Mouse (Mus musculus) lung, postnatal 10 days (tissue): ENCODE data around the gene Tnp1.

ENCODE experiments used
- DNase-seq: peaks from one replicate; pipeline ENCODE4 v3.0.0; 2021

Gene Tnp1

DNA sequence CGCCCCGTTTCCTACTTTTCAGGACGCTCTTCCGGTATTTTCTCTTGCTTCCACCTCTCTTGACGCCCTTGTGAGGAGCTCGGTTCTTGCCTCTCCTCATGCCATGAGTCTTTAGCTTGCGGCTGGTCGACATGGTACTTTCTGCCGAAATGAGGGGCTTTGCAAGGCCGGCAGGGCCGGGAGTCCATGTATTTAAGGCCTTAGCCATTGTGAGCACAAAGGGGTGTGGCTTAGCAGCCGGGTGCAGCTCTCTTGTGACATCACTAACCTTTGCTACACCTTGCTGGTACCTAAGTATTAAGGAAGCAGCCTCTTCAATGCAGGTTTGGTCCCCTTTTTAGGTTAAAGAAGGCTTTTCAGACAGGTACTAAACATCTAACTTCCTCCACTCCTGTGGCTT lies at the start of gene Tnp1:
Gene Tnp1, minus strand, starts transcription at position 179 of the 400 bp plus-strand sequence.
- no peak for DNase-seq

DNA sequence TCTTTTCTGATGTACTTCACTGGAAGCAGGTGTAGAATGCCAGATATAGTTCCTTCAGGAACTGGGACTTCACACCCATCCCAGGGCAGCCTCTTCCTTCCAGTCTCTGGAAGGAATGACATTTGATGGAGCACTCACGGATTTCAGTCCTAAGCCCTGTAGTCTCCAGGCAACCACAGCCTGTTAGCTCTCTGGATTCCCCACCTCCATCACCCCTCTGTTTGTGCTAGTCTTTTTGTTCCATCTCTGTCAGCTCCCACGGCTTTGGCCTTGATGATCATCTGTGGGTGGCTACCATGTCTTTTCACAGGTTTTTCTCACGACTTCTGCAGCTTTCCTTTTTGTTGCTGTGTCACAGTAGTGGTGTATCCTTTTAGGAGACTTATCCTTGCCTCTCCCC lies 48.6 kb upstream of the Tnp1 start:
- DNase-seq: no peak

DNA sequence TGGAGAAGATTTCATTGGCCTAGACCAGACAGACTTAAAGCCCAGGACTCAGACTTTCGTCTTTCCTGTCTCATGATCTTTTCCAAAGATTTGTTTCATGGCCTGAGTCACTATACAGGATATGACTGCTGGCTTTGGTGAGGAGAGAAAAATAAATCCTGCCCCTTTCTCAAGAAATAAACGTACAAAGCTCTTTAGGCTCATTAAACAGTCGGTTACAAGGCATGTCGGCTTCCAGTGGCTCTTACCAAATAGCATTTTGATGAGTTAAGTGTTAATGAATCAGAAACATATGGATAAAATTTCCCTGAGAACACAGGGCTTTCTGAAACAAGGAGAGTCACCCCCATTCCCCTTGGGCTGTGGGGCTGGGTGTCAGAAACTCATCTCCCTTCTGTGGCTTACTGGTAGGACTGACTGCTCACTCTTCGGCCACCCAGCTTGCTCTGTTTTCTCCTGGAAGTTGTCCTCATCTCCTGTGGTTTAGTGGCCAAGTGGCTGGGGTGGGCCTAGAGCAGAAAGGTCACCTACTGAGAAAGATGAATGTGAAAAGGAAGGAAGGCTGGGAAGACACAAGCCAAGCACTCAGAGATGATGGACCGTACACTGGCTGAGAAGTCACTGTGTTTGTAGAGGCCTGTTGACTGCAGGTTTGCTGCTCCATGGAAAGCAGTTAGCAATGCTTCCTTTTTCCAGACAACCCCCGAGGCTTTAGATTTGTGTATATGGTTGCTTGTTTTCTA lies 46.0 kb upstream of the Tnp1 start:
- no peak for DNase-seq

DNA sequence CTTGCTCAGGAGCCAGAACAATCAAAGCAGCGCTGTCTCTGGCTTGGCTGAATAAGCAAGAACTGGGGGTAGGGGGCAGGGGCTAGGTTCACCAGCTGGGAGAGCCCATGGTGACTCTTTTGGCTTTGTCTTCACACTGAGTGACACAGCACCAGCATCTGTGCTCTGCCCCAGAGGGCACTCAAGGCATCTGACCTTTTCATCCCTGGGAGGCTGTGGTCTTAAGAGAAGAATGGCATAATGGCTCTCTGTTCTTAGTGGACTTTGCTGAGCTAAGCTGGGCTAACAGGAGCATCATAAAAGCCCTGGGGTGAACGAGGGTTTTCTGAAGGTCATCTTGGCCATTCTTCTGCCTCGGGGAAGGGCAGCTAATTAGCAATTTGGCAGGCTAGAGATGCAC lies 44.6 kb upstream of the Tnp1 start:
- no peak for DNase-seq

DNA sequence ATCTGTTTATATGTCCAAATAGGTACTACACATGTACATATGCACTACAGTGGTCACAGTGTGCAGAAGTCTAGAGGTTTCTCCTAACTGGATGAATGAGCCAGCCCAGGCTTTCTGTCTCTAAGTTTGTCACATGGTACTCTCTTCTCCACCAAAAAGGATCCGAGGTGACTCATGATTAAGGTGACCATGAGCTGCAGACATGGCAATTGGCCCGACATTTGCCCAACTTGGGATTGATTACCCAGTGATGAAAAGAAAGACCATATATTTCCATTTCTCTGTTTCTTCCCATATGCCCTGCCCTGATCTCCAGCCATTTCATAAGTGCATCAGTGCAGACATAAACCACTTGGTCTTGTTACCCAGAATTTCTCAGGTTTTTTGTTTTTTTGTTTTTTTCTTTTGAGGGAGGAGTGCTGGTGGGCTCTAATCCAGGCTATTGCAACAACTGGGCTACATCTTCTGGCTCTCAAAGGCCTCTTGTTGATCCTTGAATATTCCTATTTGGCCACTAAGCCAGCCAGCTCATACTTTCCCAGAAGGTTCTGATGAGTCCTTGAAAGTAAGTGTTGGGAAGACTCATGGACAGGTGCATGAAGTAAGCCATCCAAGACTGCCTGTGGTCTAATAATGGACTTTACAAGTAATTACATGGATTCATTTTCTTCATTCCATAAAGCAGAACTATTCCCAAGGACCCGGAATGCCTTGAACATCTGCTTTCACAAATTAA lies 40.7 kb upstream of the Tnp1 start:
- DNase-seq: no peak

DNA sequence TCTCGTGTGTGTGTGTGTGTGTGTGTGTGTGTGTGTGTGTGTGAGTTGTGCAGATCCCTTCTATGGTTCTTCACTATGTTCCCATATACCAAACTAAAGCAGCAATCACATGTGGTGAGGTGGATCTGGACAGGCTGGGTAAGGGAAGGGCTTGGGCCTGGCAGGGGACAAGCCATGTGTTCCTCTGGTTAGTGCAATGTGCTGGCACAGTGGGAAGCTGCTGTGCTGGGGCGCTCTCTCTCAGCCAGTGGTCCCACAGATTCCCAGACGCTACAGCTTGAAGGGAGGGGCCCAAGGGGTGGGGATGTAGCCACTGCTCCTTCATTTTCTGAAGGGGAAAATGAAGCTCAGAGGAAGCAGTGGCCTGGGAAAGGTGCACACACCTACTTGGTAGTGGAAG lies 40.1 kb upstream of the Tnp1 start:
- no peak for DNase-seq

DNA sequence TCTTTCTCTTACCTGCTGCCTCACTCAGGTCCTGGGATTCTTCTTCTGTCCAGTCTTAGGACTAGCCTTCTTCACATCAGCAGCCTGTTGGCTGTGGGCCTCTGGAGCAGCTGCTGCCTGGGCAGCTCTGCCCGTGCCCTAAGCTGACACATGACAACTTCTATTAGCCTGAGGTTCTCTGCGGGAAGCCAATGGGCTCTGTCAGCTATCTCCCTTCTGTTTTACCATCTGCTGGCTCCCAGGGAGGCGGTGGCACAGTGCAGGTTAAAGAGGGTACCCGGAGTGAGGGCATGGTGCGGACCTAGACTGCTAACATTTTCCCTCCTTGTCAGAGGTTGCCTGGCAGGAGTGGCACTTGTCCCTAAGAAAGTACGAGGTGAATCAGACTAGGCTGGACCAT lies 39.5 kb upstream of the Tnp1 start:
- DNase-seq: no peak

DNA sequence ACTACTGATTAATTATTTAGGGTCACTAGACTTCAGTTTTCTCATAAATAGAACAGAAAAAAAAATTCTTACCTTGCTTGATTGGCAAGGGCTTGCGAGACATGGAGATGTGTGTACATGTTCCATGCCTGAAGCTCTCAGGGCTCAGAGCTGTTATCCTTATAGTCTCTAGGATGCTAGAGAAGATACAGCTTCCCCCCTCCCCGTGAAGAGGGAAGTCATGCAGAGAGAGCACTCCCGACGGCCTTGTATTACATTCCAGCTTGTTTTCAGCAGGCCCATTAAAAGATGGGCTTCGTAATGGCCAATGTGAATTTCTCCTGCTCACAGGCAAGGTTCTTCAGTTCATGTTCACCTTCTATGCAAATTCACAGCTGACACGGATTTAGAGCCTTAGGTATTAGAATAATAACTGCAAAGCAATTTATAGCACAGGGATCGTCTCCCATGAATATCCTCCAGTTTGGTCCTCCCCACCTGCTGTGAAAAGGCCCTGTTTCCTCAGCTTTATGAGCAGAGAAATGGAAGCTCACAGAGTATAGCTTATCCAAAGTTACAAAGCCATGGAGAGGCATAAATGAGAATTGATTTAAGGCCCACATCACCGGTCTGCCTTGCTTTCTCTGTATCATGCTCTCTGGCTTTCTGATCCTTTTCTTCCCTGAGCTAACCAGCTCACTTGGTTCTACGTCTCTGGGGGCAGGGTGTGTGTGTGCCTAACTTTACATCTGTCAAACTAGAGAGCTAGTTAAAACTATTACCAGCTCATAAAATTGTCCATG lies 38.0 kb upstream of the Tnp1 start:
- DNase-seq: no peak

DNA sequence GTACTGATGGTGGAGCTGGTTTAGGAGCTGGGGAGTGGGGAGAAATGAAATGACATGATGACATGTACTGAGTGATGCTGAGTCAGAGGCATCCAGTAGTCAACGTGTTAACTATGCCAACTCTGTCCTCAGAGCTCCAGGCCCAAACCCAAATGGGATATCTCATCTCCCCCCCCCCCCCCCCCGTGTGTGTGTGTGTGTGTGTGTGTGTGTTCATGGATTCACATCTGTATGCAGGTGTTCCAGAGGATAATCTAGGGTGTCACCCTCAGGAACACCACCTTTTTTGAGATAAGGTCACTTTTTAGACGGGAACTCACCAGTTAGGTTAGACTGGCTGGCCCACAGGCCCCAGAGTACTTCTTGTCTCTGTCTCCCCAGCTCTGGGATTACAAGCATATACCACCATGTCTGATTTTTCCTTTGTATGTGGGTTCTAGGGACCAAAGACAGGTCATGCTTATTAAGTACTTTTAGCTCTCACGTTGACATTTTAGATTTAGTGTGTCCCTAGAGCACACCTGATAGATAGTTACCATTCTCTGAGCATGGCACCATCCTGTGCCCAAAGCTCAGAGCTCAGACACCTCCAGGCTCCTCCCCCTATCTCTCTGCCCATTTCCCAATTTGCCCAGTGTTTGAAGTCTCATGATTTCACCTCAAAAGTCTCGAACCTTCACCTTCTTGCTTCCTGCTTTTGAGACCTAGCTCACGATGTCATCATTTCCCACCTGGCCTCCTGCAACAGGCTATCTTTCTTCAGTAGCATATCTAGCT lies 31.4 kb upstream of the Tnp1 start:
- no peak for DNase-seq

DNA sequence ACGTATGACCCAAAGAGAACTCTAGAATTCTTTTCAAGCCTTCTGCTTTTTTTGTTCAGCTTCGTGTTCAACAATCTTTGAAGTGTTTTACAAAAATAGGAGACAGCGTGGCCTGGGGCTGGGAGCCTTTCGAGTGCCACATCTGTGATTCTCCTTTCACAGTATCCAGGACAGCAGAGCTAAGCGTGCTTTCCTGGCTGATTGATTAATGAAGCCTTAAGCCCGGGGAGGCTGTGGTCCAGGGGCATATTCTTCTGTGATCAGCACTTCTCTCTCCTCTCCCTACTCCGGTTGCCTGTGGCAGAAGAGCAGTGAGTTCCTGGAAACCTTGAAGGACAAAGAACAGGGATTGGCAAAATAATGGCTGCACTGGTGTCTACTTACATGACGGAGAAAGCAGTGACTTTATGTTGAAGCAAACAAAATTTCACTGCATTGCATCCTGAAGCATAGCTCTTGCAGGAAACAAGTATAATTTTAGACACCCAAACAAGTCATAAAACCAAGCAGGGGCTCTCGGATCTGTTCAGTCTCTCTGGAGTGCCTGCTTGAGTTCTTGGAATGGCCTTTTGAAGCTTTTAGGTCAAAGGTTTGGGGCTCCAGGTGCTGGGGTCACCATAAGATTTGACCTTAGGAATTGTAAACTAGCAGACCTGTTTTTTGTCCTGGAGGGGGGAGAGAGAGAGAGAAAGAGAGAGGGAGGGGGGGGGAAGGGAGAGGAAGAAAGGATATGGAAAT lies 30.4 kb upstream of the Tnp1 start:
- no peak for DNase-seq

DNA sequence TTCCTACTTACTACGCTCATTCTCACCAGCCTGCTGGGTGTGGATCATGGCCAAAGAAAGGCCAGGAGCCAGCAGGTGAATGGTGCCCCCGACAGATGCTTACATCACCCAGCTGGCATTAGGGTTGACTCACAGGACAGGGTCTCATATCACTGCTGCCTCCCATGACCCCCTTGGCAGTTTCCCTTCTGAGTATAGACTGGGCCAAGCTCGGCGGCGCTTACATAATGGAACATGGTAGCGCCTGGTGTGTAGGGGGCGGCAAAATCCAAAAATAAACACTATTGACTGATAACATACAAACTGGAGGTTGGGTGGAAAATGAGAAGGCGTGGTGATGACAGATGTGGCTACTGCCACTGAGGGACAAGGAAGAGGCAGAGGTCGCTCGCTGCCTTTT lies 28.0 kb upstream of the Tnp1 start:
- peak; percentile 8 for DNase-seq

DNA sequence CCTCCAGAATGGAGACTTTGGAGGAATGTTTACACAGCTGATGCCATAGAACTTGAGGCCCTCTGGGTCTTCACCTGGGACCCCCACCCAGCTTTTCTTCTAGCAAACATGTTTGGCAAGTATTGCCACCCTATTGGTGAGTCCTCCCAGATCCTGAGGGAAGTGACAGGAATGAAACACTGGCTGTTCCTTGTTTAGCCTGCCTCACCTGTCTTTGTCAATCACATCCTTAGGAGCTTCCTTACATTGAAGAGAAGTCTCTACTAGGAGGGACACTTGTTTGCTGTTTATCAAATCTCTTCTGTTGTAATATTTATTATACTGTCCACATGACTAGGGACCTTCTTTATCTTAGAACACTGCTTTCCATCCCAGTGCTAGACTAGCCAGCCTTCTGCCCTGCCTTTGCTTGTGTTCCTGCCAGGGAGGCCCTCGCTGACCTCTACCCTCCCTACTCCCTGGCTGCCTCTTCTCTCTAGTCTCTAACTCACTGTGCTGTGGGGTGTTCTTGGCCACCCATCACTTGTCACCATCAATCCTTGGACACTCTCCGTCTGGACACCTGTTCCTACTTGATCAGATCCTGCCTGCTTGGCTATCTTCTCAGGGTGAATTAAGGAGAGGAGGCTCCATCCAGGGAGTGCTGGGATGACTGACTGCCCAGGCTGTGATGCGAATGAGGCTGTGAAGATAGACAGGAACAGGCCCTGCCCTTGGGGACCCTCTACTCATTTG lies 25.1 kb upstream of the Tnp1 start:
- no peak for DNase-seq

DNA sequence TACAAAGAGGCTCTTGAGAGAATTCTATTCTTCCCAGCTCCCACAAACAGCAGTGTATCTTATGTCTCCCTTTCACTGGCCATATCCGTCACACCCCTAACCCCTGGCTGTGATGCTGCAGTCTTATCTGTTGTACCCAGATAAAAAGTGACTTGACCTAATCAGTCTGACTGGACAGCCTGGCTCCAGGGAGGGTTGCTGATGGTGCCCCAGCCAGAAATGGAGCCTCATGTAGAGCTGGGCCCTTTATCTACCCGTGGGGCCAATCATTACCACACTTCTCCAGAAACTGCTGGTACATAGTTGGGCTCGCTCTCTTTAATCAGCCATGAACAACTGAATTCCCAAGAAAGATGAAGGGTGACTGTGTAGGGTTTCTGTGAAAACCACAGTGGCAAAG lies 22.8 kb upstream of the Tnp1 start:
- no peak for DNase-seq

DNA sequence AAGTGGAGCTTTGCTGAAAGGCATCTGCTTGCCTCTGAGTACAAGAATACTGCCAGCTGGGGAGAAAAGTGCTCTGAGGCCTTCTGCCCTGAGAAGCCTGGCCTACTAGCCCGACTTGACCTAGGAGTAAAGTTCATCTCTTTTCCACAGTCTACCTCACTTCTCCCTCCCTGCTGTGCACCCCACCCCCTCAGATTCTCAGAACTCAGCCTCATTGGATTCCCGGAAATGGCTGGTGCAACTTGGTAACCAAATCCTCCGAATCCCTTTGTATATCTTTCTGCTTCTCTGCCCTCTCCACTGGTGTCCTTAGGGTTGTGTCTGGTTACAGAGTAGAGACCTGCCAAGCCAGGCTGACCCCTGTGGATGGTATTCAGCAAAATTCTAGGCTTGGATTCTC lies 20.8 kb upstream of the Tnp1 start:
- DNase-seq: no peak

DNA sequence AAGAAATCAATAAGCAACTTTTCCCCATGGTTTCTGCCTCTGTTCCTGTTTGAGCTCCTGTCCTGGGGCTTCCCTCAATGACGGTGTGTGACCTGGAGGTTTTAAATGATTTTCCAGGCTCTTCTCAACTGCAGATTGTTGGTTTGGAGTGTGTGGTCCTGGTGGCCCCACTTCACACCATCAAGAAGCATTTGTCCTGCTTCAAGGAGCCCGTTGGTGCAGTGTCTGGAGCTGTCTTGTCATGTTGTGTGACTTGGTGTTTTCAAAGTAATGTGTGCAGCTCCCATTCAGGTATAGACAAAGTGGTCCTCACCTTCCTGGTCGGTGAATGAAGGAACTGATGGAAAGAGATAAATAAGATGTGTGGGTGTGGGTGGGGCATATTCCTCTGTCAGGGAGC lies 20.0 kb upstream of the Tnp1 start:
- DNase-seq: no peak

DNA sequence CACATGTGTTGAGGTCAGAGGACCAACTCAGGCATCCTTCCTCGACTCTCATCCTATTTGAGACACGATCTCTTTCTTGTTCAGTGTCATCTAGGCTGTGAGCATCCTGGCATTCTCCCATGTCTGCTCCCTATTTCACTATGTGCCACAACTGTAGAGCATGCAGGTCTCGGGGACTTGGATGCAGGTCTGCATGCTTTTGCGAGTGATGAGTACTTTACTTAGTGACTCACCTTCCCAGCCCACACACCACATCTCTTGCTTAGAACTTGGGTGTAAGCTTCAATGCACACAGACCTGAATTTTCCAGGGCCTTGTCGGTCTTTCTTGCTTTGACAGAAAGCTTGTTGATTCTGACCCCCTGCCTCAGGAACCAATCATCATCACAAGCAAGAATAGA lies 16.8 kb upstream of the Tnp1 start:
- DNase-seq: no peak

DNA sequence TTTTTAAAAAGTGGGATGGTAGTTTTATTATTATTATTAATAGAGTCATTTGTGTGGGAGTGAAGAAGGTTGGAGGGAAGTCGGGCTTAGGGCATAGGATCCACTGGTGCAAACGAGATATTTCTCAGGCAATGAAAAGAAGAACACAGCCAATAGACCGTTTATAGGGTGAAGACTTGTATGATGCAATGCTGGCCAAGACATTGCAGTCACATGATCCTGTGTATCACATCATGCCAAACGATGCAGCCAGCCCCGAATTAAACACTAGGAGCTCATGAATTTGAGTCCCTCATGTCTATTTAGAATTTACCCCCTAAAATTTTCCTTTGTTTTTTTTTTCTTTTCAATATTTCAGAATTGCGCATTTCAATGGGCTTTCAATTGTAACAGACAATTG lies 13.0 kb upstream of the Tnp1 start:
- DNase-seq: peak; percentile 16

DNA sequence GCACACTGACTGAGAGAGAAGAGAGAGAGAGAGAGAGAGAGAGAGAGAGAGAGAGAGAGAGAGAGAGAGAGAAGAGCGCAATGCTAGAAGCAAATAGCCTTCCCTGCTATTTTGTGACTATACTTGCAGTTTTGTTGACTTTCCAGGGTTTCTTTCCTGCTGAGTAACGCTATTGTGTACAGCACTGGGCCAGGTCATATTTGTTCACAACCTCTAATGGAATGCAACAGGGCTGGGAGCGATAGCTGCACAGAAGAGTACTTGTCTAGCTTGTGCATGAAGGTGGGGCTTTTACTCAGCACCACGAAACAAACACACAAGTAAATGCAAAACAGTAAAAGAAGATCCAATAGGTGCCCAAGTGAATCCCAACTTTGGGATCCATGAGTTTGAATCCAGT lies 11.7 kb upstream of the Tnp1 start:
- DNase-seq: peak; percentile 13

DNA sequence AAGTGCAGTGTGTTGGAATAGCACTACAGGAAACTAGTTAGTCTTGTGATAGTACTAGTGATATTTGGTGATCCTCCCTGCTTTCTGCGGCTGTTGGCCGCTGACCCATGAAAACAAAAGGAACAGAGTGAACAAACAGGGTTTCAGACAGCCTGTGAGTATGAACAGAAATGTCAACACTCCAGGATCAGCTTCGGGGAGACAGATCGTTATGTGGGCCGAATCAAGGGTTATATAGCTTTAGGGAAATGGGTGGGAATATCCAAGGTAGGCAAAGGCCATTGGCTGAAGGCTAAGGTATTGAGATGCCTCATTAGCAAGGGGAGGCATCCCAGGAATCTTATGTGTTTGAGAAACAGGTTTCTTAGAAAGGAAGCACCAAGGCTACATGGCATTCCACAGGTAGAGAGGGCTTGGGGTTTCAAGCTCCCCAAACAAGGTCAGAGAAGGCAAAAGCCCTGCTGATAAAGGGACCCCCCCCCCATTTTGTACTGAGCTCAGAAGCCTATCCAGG lies 11.1 kb upstream of the Tnp1 start:
- DNase-seq: no peak

DNA sequence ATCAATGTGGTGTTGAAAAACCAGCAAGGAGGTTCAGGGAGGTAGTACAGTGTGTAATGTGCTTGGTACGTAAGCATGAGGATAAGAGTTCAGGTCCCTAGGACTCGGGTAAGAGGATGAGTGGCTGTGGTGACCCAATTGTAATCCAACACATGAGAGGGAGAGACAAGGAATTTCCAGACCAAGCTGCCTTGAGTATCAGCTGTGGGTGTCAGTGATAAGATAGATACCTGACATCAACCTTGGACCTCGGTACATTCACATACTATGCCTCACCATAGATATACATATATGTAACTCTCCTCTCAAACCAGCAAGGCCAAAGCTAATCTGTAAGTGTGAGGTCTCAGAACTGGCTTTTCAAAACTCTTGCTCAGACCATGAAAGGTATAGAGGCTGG lies 10.4 kb upstream of the Tnp1 start:
- no peak for DNase-seq

DNA sequence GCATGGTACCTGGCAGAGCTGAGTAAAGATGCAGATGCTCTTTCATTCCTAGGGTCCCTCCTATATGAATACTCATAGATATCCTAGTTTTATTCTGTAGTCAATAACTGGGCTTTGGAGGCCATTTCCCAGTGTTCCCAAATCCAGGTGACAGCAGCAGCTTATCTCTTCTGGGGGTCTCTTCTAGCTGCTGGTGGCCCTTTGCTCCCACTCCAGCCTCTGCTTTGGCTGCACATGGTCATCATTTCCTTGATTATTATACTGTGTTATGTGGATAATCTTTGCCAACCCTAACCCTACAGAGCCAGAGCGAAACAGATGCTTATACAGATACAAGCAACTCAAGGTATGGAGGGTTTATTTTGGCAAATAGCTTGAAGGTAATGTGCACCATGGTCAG lies 8.9 kb downstream of the Tnp1 start:
- DNase-seq: no peak

DNA sequence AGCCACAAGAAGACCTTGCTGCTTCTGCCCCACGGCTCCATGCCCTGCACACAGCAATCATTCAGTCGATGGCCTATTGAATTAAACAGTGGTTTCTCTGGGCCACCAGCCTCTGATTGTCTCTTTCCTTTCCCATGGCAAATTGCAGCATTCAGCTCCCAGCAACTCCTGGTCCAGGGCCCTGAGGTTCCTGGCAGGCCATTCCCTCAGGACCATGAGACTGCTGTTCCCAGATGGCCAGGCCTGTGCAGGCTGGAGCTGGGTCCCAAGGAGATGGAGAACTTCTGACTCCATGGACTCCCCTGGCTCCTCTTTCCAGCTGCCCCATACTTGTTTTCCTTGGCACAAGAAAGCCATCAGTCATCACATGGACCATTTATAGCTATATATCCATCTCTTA lies 10.8 kb downstream of the Tnp1 start:
- DNase-seq: no peak
